Mouse (Mus musculus) stomach, embryonic 16.5 days (tissue): Measurements from ENCODE around the gene Ptpn1. TPM values are rescaled to one million over a fixed set of nuclear protein-coding genes. Genes with fewer than 3 reads are reported as not detected.

Experiments
- ATAC-seq: fragments of 200-750 bp; cut with Nextera tagmentation; 2 replicates; pipeline ENCODE4 v1.8.0; 2017; ENCODE audit warnings: moderate number of reproducible peaks, moderate TSS enrichment; ENCODE audit not compliant: insufficient read depth, low FRiP score
- H3K27ac ChIP-seq: fragments of 300-500 bp; sonication (generic); 2 replicates; pipeline ENCODE4 v1.5.1; 2014; ENCODE audit warnings: low read length
- H3K27me3 ChIP-seq: fragments of 300-500 bp; sonication (generic); 2 replicates; pipeline ENCODE4 v1.6.1; 2014; ENCODE audit warnings: low read length, control low read depth, mixed read lengths; ENCODE audit not compliant: control insufficient read depth, insufficient read depth
- H3K36me3 ChIP-seq: fragments of 300-500 bp; sonication (generic); 2 replicates; pipeline ENCODE4 v1.6.1; 2014; ENCODE audit warnings: low read length; ENCODE audit not compliant: control insufficient read depth, insufficient read depth
- H3K4me1 ChIP-seq: fragments of 300-500 bp; sonication (generic); 2 replicates; pipeline ENCODE4 v1.6.1; 2014; ENCODE audit warnings: low read length, control low read depth, mixed read lengths; ENCODE audit not compliant: control insufficient read depth, insufficient read depth
- H3K4me2 ChIP-seq: fragments of 300-500 bp; sonication (generic); 2 replicates; pipeline ENCODE4 v1.6.1; 2014; ENCODE audit warnings: low read depth, low read length, mixed read lengths
- H3K4me3 ChIP-seq: fragments of 300-500 bp; sonication (generic); replicated peaks from 2 replicates; pipeline ENCODE4 v1.5.1; 2014; ENCODE audit warnings: mild to moderate bottlenecking, low read length
- H3K9ac ChIP-seq: fragments of 300-500 bp; sonication (generic); 2 replicates; pipeline ENCODE4 v1.6.1; 2014; ENCODE audit warnings: low read length
- H3K9me3 ChIP-seq: fragments of 300-500 bp; sonication (generic); replicated peaks from 2 replicates; pipeline ENCODE4 v1.6.1; 2016; ENCODE audit warnings: low read length, control low read depth; ENCODE audit not compliant: control insufficient read depth
- WGBS: fragments of 180-500 bp; shearing (Covaris S2); extraction: QIAGEN DNeasy Blood & Tissue Kit; methylation state at CpG from one replicate; pipeline ENCODE4 v1.1.7; 2014; 5-methylcytosine and 5-hydroxymethylcytosine counted together
- polyA plus RNA-seq: library from polyadenylated mRNA; unstranded; fragments of >200 nt; fragmentation: Nextera tagmentation; extraction: Ambion mirVana; gene quantifications from 2 replicates; pipeline ENCODE4 v1.2.1, GENCODE M21; 2015

The Ptpn1 gene
- polyA plus RNA-seq, 1 experiment from 2014 or later: 51.3 TPM

- 51% methylated on average over 9 of the region's 9 CpGs for WGBS
- no peak for ATAC-seq
Measured at GRCm38 (mm10) chr2:167982646-167983045, 50.8 kb downstream of the Ptpn1 start.

GRCm38 (mm10) chr2:167984371-167984770 lies 52.5 kb downstream of the Ptpn1 start:
- WGBS: 81% methylated on average over 5 of the region's 5 CpGs
- no peak overlapping the region for H3K4me3 ChIP-seq
- H3K36me3 ChIP-seq: no peaks in the 10 kb centered on the region
- no peak overlapping the region for H3K9ac ChIP-seq
- ATAC-seq: no peak
- peaks cover 26% of the 10 kb centered on the region for H3K4me1 ChIP-seq
- no peaks in the 10 kb centered on the region for H3K9me3 ChIP-seq
- H3K27ac ChIP-seq: no peak overlapping the region
- H3K4me2 ChIP-seq: no peak overlapping the region
- H3K27me3 ChIP-seq: no peaks in the 10 kb centered on the region

More at GRCm38 (mm10) chr2:167982646-167983045, 50.8 kb downstream of the Ptpn1 start:
- H3K27ac ChIP-seq: no peak overlapping the region
- H3K36me3 ChIP-seq: no peaks in the 10 kb centered on the region
- no peaks in the 10 kb centered on the region for H3K9me3 ChIP-seq
- H3K4me3 ChIP-seq: no peak overlapping the region
- no peak overlapping the region for H3K4me2 ChIP-seq
- no peak overlapping the region for H3K9ac ChIP-seq
- H3K4me1 ChIP-seq: peaks cover 24% of the 10 kb centered on the region
- no peaks in the 10 kb centered on the region for H3K27me3 ChIP-seq

GRCm38 (mm10) chr2:167984946-167985345 lies 53.1 kb downstream of the Ptpn1 start:
- no peak overlapping the region for H3K27ac ChIP-seq
- no peak overlapping the region for H3K9ac ChIP-seq
- no peaks in the 10 kb centered on the region for H3K9me3 ChIP-seq
- H3K36me3 ChIP-seq: no peaks in the 10 kb centered on the region
- H3K4me3 ChIP-seq: no peak overlapping the region
- ATAC-seq: no peak
- 44% methylated on average over 3 of the region's 3 CpGs for WGBS
- H3K27me3 ChIP-seq: no peaks in the 10 kb centered on the region
- H3K4me1 ChIP-seq: peaks cover 32% of the 10 kb centered on the region
- H3K4me2 ChIP-seq: no peak overlapping the region

- Histone ChIP-seq H3K27ac (no peak overlapping the region), H3K27me3 (no peaks in the 10 kb centered on the region), H3K9ac (peak overlapping the region; percentile 52; the same call in 1 of the 2 replicates), H3K9me3 (no peaks in the 10 kb centered on the region), H3K4me2 (0 out of 2 replicates have a peak overlapping the region, but pooled peaks have one; percentile 13), H3K36me3 (no peaks in the 10 kb centered on the region), H3K4me1 (peaks cover 35% of the 10 kb centered on the region), H3K4me3 (no peak overlapping the region)
- ATAC-seq: no peak; the same call in 1 of the 2 replicates
- WGBS: 24% methylated on average over 7 of the region's 7 CpGs
Measured at GRCm38 (mm10) chr2:167986762-167987161, 54.9 kb downstream of the Ptpn1 start.

GRCm38 (mm10) chr2:167987640-167988039 lies 55.8 kb downstream of the Ptpn1 start:
- peaks cover 35% of the 10 kb centered on the region for H3K4me1 ChIP-seq
- peak; percentile 59 for ATAC-seq
- H3K9me3 ChIP-seq: no peaks in the 10 kb centered on the region
- H3K36me3 ChIP-seq: no peaks in the 10 kb centered on the region
- H3K4me2 ChIP-seq: 0 out of 2 replicates have a peak overlapping the region, but pooled peaks have one; percentile 13
- no peak overlapping the region for H3K4me3 ChIP-seq
- H3K27ac ChIP-seq: peak overlapping the region; percentile 73
- H3K9ac ChIP-seq: peak overlapping the region; percentile 27
- H3K27me3 ChIP-seq: no peaks in the 10 kb centered on the region
- 42% methylated on average over 12 of the region's 12 CpGs for WGBS

GRCm38 (mm10) chr2:167989310-167989709 lies 57.5 kb downstream of the Ptpn1 start:
- Histone ChIP-seq H3K27ac (peak overlapping the region; percentile 30; the same call in 1 of the 2 replicates), H3K27me3 (no peaks in the 10 kb centered on the region), H3K4me1 (peaks cover 35% of the 10 kb centered on the region), H3K9me3 (no peaks in the 10 kb centered on the region), H3K4me2 (0 out of 2 replicates have a peak overlapping the region, but pooled peaks have one; percentile 22), H3K36me3 (no peaks in the 10 kb centered on the region), H3K9ac (peak overlapping the region; percentile 43), H3K4me3 (no peak overlapping the region)
- peak; percentile 58; the same call in 1 of the 2 replicates for ATAC-seq
- WGBS: 43% methylated on average over 14 of the region's 14 CpGs

GRCm38 (mm10) chr2:167993260-167993659 lies 61.4 kb downstream of the Ptpn1 start:
- ATAC-seq: 0 out of 2 replicates have a peak, but pooled peaks have one; percentile 10
- WGBS: 52% methylated on average over 13 of the region's 13 CpGs

GRCm38 (mm10) chr2:167995870-167996635 lies 64.2 kb downstream of the Ptpn1 start:
- WGBS: 51% methylated on average over 19 of the region's 19 CpGs
- H3K27ac ChIP-seq: no peak overlapping the region
- ATAC-seq: no peak

More at GRCm38 (mm10) chr2:167993260-167993659, 61.4 kb downstream of the Ptpn1 start:
- H3K4me3 ChIP-seq: no peak overlapping the region
- H3K4me2 ChIP-seq: no peak overlapping the region
- peaks cover 20% of the 10 kb centered on the region for H3K4me1 ChIP-seq
- no peaks in the 10 kb centered on the region for H3K27me3 ChIP-seq
- no peaks in the 10 kb centered on the region for H3K36me3 ChIP-seq
- H3K9me3 ChIP-seq: no peaks in the 10 kb centered on the region
- no peak overlapping the region for H3K9ac ChIP-seq
- H3K27ac ChIP-seq: no peak overlapping the region

GRCm38 (mm10) chr2:167996672-167997215 lies 64.9 kb downstream of the Ptpn1 start:
- no peak overlapping the region for H3K27ac ChIP-seq
- H3K9me3 ChIP-seq: 0 out of 2 replicates have a peak, but pooled peaks cover 5% of the 10 kb centered on the region
- 50% methylated on average over 8 of the region's 8 CpGs for WGBS
- ATAC-seq: no peak
- H3K36me3 ChIP-seq: no peaks in the 10 kb centered on the region
- no peaks in the 10 kb centered on the region for H3K4me1 ChIP-seq
- no peak overlapping the region for H3K4me2 ChIP-seq
- H3K9ac ChIP-seq: no peak overlapping the region; the same call in 1 of the 2 replicates
- no peaks in the 10 kb centered on the region for H3K27me3 ChIP-seq
- no peak overlapping the region for H3K4me3 ChIP-seq

More at GRCm38 (mm10) chr2:167995870-167996635, 64.2 kb downstream of the Ptpn1 start:
- Histone ChIP-seq H3K9me3 (0 out of 2 replicates have a peak, but pooled peaks cover 5% of the 10 kb centered on the region), H3K9ac (no peak overlapping the region), H3K4me2 (no peak overlapping the region), H3K4me1 (no peaks in the 10 kb centered on the region), H3K4me3 (no peak overlapping the region), H3K36me3 (no peaks in the 10 kb centered on the region), H3K27me3 (no peaks in the 10 kb centered on the region)
